20 mouse cellular contexts compared by ENCODE assay signal in the genomic region with DNA sequence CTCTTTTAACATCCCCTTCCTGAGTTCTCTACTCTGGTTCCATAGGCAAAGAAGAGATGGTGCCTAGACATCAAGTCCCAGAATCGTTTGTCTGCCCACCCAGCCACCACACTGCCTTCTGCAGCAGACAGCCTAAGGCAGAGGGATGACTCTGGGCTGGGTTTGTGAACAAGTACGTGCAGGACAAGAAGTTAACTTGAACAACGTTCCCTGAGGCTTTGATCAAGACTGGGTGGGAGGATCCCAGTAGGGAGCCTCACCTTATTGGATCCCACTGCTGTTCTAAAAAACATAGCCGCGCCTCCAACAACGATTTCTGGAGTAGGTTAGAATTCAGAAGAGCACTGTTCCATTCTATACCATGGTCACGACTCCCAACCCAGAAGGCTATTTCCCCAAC. TPM values are rescaled to one million over a fixed set of nuclear protein-coding genes. Genes with fewer than 3 reads are reported as not detected.
DNase-seq lines count a peak whose midpoint lies in the region; ATAC-seq and TF ChIP-seq lines count a peak whose summit lies in the region.
"Had no signal": no experiment of that assay in that cellular context is flagged by ENCODE, and none has a peak within 500 bp of the region (broad histone marks: within the 10 kb centered on the region; RNA-seq: fewer than 3 reads in every experiment).

No protein-coding gene starts in this region.

- no peak for TF ChIP-seq CTCF in intestine, postnatal 0 days (IDR thresholded peaks at IDR 0.05; ENCODE audit: low read depth)
- no peak for TF ChIP-seq CTCF in liver, postnatal 0 days (IDR thresholded peaks at IDR 0.05; ENCODE audit: low read depth)

- peak; percentile 50 for DNase-seq in embryonic facial prominence, embryonic 14.5 days (ENCODE audit: low spot score)
- no peak for DNase-seq in embryonic facial prominence, embryonic 10.5 days (ENCODE audit: low spot score)
- no peak for DNase-seq in liver, postnatal 0 days
- DNase-seq in thymus, postnatal 25 days: no peak
- DNase-seq: adrenal gland, adult 8-10 months; adrenal gland, postnatal 36 days; B cell, adult 2 months; cerebellum, adult 2 months; cerebellum, postnatal 10 days; gastrocnemius, postnatal 10 days had no signal

- H3K9me3 ChIP-seq in embryonic facial prominence, embryonic 14.5 days (ENCODE audit: control insufficient read depth, low read length): no peaks in the 10 kb centered on the region
- no peaks in the 10 kb centered on the region for H3K9me3 ChIP-seq in embryonic facial prominence, embryonic 10.5 days
- H3K9me3 ChIP-seq in intestine, postnatal 0 days (ENCODE audit: control insufficient read depth): no peaks in the 10 kb centered on the region
- no peaks in the 10 kb centered on the region for H3K9me3 ChIP-seq in intestine, embryonic 15.5 days
- H3K9me3 ChIP-seq in liver, embryonic 12.5 days (replicated peaks): no peaks in the 10 kb centered on the region
- H3K9me3 ChIP-seq in liver, postnatal 0 days (ENCODE audit: low read length): no peaks in the 10 kb centered on the region
- H3K9me3 ChIP-seq: embryonic facial prominence, embryonic 12.5 days; forebrain, embryonic 12.5 days; G1E; hindbrain, embryonic 10.5 days had no signal

- no peak for ATAC-seq in embryonic facial prominence, embryonic 14.5 days (ENCODE audit: low read depth)
- ATAC-seq in intestine, postnatal 0 days: no peak
- no peak for ATAC-seq in intestine, embryonic 15.5 days
- ATAC-seq in liver, embryonic 12.5 days: 0 out of 2 replicates have a peak, but pooled peaks have one; percentile 8
- peak; percentile 38; the same call in 1 of the 2 replicates for ATAC-seq in liver, postnatal 0 days
- ATAC-seq: CD4-positive, CD25-positive, alpha-beta regulatory T cell, adult 4 months; forebrain, embryonic 16.5 days had no signal

- H3K27ac ChIP-seq in embryonic facial prominence, embryonic 14.5 days (replicated peaks; ENCODE audit: low read depth, low read length): no peak overlapping the region
- H3K27ac ChIP-seq in embryonic facial prominence, embryonic 10.5 days (replicated peaks): no peak overlapping the region
- peak overlapping the region; percentile 92 for H3K27ac ChIP-seq in intestine, postnatal 0 days (ENCODE audit: low read depth, low read length)
- H3K27ac ChIP-seq in intestine, embryonic 15.5 days: no peak overlapping the region
- peak overlapping the region; percentile 37; the same call in 1 of the 2 replicates for H3K27ac ChIP-seq in liver, embryonic 12.5 days
- H3K27ac ChIP-seq in liver, postnatal 0 days (ENCODE audit: low read depth): peak overlapping the region; percentile 16; the same call in 1 of the 2 replicates
- H3K27ac ChIP-seq: embryonic facial prominence, embryonic 12.5 days; forebrain, embryonic 12.5 days; hindbrain, embryonic 10.5 days; hindbrain, embryonic 14.5 days had no signal

- H3K4me3 ChIP-seq in embryonic facial prominence, embryonic 14.5 days (ENCODE audit: low read depth, low read length): no peak overlapping the region
- H3K4me3 ChIP-seq in embryonic facial prominence, embryonic 10.5 days: no peak overlapping the region
- no peak overlapping the region for H3K4me3 ChIP-seq in intestine, postnatal 0 days (ENCODE audit: low read depth, low read length)
- no peak overlapping the region for H3K4me3 ChIP-seq in intestine, embryonic 15.5 days (replicated peaks)
- H3K4me3 ChIP-seq in liver, embryonic 12.5 days: no peak overlapping the region
- no peak overlapping the region for H3K4me3 ChIP-seq in liver, postnatal 0 days (ENCODE audit: low read depth, low read length)
- H3K4me3 ChIP-seq: embryonic facial prominence, embryonic 12.5 days; forebrain, embryonic 12.5 days; hindbrain, embryonic 10.5 days had no signal

- no peak for TF ChIP-seq EP300 in liver, postnatal 0 days (IDR thresholded peaks at IDR 0.05; ENCODE audit: low read depth)

- no peaks in the 10 kb centered on the region for H3K27me3 ChIP-seq in embryonic facial prominence, embryonic 14.5 days (replicated peaks; ENCODE audit: control insufficient read depth, insufficient read depth, low read length)
- no peaks in the 10 kb centered on the region for H3K27me3 ChIP-seq in embryonic facial prominence, embryonic 10.5 days (replicated peaks; ENCODE audit: low read depth, poor library complexity, severe bottlenecking)
- no peaks in the 10 kb centered on the region for H3K27me3 ChIP-seq in intestine, postnatal 0 days (replicated peaks; ENCODE audit: control insufficient read depth, insufficient read depth, low read length)
- H3K27me3 ChIP-seq in intestine, embryonic 15.5 days (replicated peaks): no peaks in the 10 kb centered on the region
- H3K27me3 ChIP-seq in liver, embryonic 12.5 days (replicated peaks): no peaks in the 10 kb centered on the region
- no peaks in the 10 kb centered on the region for H3K27me3 ChIP-seq in liver, postnatal 0 days (ENCODE audit: insufficient read depth, low read length)
- H3K27me3 ChIP-seq: embryonic facial prominence, embryonic 12.5 days; forebrain, embryonic 12.5 days had no signal

- 74% methylated on average over 7 of the region's 7 CpGs for WGBS in embryonic facial prominence, embryonic 14.5 days
- 85% methylated on average over 7 of the region's 7 CpGs for WGBS in embryonic facial prominence, embryonic 10.5 days
- 59% methylated on average over 7 of the region's 7 CpGs for WGBS in intestine, postnatal 0 days
- WGBS in intestine, embryonic 15.5 days: 63% methylated on average over 7 of the region's 7 CpGs
- WGBS in liver, embryonic 12.5 days (ENCODE audit: insufficient replicate concordance): 44% methylated on average over 7 of the region's 7 CpGs
- 49% methylated on average over 7 of the region's 7 CpGs for WGBS in liver, postnatal 0 days (ENCODE audit: insufficient replicate concordance)

- peaks cover 48% of the 10 kb centered on the region for H3K4me1 ChIP-seq in embryonic facial prominence, embryonic 14.5 days (ENCODE audit: control insufficient read depth, insufficient read depth, low read length)
- peaks cover 91% of the 10 kb centered on the region for H3K4me1 ChIP-seq in embryonic facial prominence, embryonic 10.5 days
- H3K4me1 ChIP-seq in intestine, postnatal 0 days (replicated peaks; ENCODE audit: control insufficient read depth, insufficient read depth, low read length): peaks cover 67% of the 10 kb centered on the region
- peaks cover 79% of the 10 kb centered on the region for H3K4me1 ChIP-seq in intestine, embryonic 15.5 days (replicated peaks)
- H3K4me1 ChIP-seq in liver, embryonic 12.5 days: peaks cover 100% of the 10 kb centered on the region
- H3K4me1 ChIP-seq in liver, postnatal 0 days (ENCODE audit: insufficient read depth): peaks cover 74% of the 10 kb centered on the region

- H3K9ac ChIP-seq in embryonic facial prominence, embryonic 14.5 days (ENCODE audit: low read depth, low read length): no peak overlapping the region
- H3K9ac ChIP-seq in intestine, postnatal 0 days (ENCODE audit: low read depth, low read length): no peak overlapping the region
- no peak overlapping the region for H3K9ac ChIP-seq in intestine, embryonic 15.5 days
- H3K9ac ChIP-seq in liver, embryonic 12.5 days: no peak overlapping the region
- H3K9ac ChIP-seq in liver, postnatal 0 days (replicated peaks): no peak overlapping the region
- H3K9ac ChIP-seq: embryonic facial prominence, embryonic 12.5 days; forebrain, embryonic 12.5 days; hindbrain, embryonic 14.5 days had no signal

- no peak overlapping the region for H3K4me2 ChIP-seq in embryonic facial prominence, embryonic 14.5 days (ENCODE audit: low read depth, low read length)
- H3K4me2 ChIP-seq in intestine, postnatal 0 days (replicated peaks; ENCODE audit: low read depth): no peak overlapping the region; the same call in 1 of the 2 replicates
- no peak overlapping the region for H3K4me2 ChIP-seq in intestine, embryonic 15.5 days (replicated peaks)
- no peak overlapping the region for H3K4me2 ChIP-seq in liver, embryonic 12.5 days
- H3K4me2 ChIP-seq in liver, postnatal 0 days (ENCODE audit: low read depth, low read length): peak overlapping the region; percentile 28; the same call in 1 of the 2 replicates
- H3K4me2 ChIP-seq: embryonic facial prominence, embryonic 12.5 days; forebrain, embryonic 12.5 days; hindbrain, embryonic 14.5 days had no signal

- H3K36me3 ChIP-seq in embryonic facial prominence, embryonic 14.5 days (ENCODE audit: control insufficient read depth, insufficient read depth, low read length): 0 out of 2 replicates have a peak, but pooled peaks cover 24% of the 10 kb centered on the region
- H3K36me3 ChIP-seq in embryonic facial prominence, embryonic 10.5 days (replicated peaks): peaks cover 87% of the 10 kb centered on the region
- H3K36me3 ChIP-seq in intestine, postnatal 0 days (ENCODE audit: control insufficient read depth, insufficient read depth): peaks cover 4% of the 10 kb centered on the region; the same call in 1 of the 2 replicates
- H3K36me3 ChIP-seq in intestine, embryonic 15.5 days: no peaks in the 10 kb centered on the region
- peaks cover 48% of the 10 kb centered on the region for H3K36me3 ChIP-seq in liver, embryonic 12.5 days
- peaks cover 8% of the 10 kb centered on the region; the same call in 1 of the 2 replicates for H3K36me3 ChIP-seq in liver, postnatal 0 days (replicated peaks; ENCODE audit: insufficient read depth, low read length)

RNA-seq across cellular contexts. Expression of a gene that starts 11.9 kb away (rescaled TPM):
- 32.4 and 37.3 TPM in 2 replicates for polyA plus RNA-seq in embryonic facial prominence, embryonic 14.5 days (2014; fragmentation: Nextera tagmentation; extraction: Ambion mirVana)
- polyA plus RNA-seq in embryonic facial prominence, embryonic 10.5 days (2016; fragmentation: Nextera tagmentation; extraction: Ambion mirVana): 45.1 and 50.0 TPM in 2 replicates
- 28.1 and 34.3 TPM in 2 replicates for polyA plus RNA-seq in intestine, postnatal 0 days (2015; fragmentation: Nextera tagmentation; extraction: Ambion mirVana)
- polyA plus RNA-seq in intestine, embryonic 15.5 days (2015; fragmentation: Nextera tagmentation; extraction: Ambion mirVana): 41.8 and 42.8 TPM in 2 replicates
- polyA plus RNA-seq in liver, embryonic 12.5 days (2016; fragmentation: Nextera tagmentation; extraction: Ambion mirVana): 12.1 and 14.8 TPM in 2 replicates
- 7.9 and 8.5 TPM in 2 replicates for polyA plus RNA-seq in liver, postnatal 0 days (2015; fragmentation: Nextera tagmentation; extraction: Ambion mirVana)

RNA-seq across cellular contexts. Expression of a gene that starts 59.7 kb away (rescaled TPM):
- 70.5 and 72.3 TPM in 2 replicates for polyA plus RNA-seq in embryonic facial prominence, embryonic 14.5 days (2014; fragmentation: Nextera tagmentation; extraction: Ambion mirVana)
- 61.0 and 62.1 TPM in 2 replicates for polyA plus RNA-seq in embryonic facial prominence, embryonic 10.5 days (2016; fragmentation: Nextera tagmentation; extraction: Ambion mirVana)
- polyA plus RNA-seq in intestine, postnatal 0 days (2015; fragmentation: Nextera tagmentation; extraction: Ambion mirVana): 30.9 and 33.7 TPM in 2 replicates
- 68.8 and 73.3 TPM in 2 replicates for polyA plus RNA-seq in intestine, embryonic 15.5 days (2015; fragmentation: Nextera tagmentation; extraction: Ambion mirVana)
- polyA plus RNA-seq in liver, embryonic 12.5 days (2016; fragmentation: Nextera tagmentation; extraction: Ambion mirVana): 28.2 and 30.4 TPM in 2 replicates
- 24.7 and 25.8 TPM in 2 replicates for polyA plus RNA-seq in liver, postnatal 0 days (2015; fragmentation: Nextera tagmentation; extraction: Ambion mirVana)

Comparison
In these comparisons a context has a peak if more than half of its experiments do, and no peak if none do; other contexts are left out.
1. H3K27ac ChIP-seq: peak in intestine, postnatal 0 days (single experiment), liver, embryonic 12.5 days (single experiment) and liver, postnatal 0 days (single experiment); none in embryonic facial prominence, embryonic 14.5 days (single experiment), embryonic facial prominence, embryonic 10.5 days (single experiment) and intestine, embryonic 15.5 days (single experiment).
2. ATAC-seq: peak in liver, embryonic 12.5 days (single experiment) and liver, postnatal 0 days (single experiment); none in embryonic facial prominence, embryonic 14.5 days (single experiment), intestine, postnatal 0 days (single experiment) and intestine, embryonic 15.5 days (single experiment).